Mouse (Mus musculus) stomach, postnatal 0 days (tissue): Measurements from ENCODE around the gene Paics.

Source experiments
- CTCF ChIP-seq: IDR thresholded peaks from 2 replicates; pipeline ENCODE4 v1.5.1; 2016; ENCODE audit warnings: antibody characterized with exemption, low read depth, mild to moderate bottlenecking, moderate library complexity
- EP300 ChIP-seq: optimal IDR thresholded peaks from 2 replicates; pipeline ENCODE3; 2016; ENCODE audit warnings: antibody characterized with exemption

GRCm38 (mm10) chr5:77013171-77013570, 62.1 kb downstream of the Paics start:
- TF ChIP-seq CTCF (no peak), EP300 (no peak)
